Mouse (Mus musculus) urinary bladder, postnatal 4 days (tissue): ENCODE measurements around the gene Samd4.

Source experiments
- DNase-seq, 2 experiments: peaks; one replicate each; pipeline ENCODE4 v3.0.0; 2021 to 2022; ENCODE audit warnings: low spot score in 2 of 2

Samd4 gene

DNA sequence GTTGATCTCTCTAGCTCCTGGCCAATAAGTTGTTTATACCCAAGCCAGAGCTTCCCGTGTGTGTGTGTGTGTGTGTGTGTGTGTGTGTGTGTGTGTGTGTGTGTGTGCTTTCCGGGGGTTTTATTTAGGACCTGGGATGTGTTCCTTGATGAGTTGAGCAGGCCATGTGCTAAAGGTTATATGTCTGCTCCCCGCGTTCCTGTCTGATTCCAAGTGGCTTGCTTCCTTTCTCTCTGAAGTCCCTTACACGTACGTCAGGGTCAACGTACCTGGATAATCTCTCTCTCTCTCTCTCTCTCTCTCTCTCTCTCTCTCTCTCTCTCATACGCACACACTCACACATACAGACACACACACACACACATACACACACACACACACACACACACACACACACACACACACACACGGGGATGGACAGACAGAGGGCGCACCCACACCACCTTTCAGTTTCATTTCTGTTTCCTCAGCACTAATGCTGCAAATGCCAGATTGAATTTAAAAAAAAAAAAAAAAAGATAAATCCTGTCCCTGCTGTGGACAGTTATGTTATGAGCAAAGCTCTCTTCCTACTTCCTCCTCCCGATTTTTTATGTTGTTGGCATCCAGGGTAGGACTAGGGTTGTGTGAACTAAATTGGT lies 117.6 kb downstream of the Samd4 start:
- DNase-seq, result no peak

DNA sequence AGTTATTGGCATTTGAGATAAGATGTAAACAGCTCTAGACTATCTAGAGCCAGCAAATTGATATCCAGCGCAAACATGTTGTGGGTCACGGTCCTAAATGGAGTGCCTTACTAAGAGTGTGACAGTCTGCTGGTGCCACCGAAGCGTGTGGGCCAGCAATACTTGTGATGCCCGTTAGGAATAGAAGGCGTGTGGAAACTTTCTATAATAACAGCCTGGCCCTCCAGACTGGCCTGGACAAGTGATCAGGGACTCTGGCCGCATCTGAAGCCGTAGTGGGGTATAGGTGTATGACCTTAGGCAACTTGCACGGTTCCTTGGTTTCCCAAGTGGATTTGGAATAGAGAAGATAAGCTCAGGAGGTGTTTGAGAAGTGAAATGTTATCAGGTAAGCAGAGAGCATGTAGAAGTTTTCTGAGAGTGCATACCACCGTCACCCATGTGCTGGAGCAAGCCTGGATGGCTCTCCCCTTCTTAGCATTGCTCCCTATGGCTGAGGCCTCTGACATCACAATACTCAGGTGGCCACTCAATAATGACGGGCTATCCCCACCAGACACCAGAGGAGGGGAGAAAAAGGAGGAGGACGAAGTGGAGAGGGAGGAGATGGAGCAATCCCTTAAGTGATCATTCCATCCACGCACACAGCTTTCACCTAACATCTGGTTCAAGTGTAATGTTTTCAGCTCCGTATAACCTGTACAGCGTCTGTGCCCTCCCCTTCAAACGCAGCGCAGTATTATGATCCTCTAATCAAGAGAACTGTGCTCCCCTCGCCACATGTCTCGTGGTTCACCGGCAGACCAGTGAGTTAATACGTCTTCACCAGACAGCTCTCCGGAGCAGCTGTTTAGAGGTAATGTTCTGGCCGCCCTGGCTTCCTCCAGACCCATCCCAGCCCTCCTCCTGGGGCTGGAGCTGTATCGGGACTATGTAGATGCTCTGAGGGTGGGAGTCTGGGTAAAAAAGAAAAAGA lies 118.4 kb downstream of the Samd4 start:
- DNase-seq, result no peak

DNA sequence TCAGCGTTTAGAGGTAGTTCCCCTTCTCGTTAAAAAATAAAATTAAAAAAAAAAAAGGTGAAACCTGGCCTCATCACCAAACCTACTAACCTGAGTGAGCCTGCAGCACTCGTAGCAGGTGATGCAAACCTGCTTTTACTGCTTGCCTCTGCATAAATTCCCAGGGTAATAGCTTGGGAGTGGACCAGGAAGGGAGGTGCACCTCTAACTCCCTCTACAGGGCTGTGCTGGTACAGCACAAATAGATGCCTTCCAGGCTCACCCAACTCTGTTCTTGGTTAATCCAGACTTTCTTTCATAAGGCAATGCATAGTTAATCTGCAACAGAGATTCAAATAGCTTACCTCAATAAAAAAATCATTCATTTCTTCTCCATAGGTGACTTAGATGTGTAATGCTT lies 121.5 kb downstream of the Samd4 start:
- no peak for DNase-seq

DNA sequence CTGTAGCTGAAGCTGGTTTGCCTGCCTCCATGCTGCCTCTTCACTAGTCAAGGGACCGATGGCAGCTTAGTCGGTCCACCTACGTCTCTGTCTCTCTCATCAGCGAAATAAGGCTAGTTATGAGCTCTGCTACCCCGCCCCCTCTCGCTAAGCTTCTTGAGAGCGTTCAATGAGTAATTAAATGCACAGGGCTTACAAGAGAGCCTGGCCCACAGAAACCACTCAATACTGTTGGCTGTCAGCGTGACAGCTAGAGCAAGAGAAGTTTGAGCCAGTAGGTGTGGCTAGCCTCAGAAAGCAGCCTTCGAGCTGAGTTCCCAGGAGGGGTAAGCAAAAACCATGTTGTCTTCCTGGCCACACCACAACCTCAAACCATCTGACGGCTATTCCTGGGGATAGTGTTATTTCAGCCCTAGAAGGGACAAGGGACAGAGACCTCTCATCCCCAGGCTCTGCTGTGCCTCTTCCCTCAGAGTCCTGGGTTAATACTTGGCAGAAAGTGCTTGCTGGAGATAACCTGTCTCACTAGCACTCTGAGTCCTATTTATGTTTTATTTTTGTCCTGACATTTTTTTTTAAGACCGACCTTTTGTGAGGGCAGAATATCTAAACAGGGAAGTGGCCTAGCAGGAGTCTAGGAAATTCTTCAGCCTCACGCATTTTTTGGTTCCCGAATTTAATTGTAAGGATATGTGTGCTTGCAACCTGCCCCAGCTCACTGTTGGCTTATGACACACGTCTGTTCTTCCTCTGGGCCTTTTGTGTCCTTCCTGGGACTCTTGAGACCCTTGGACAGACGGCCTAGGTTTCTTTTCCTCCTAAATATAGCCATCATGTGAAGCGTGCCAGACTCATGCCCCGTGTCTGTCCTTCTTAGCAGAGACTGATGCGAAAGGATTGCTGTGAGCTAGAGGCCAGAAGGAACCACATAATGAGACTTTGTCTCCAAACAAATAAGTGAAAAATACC lies 128.8 kb downstream of the Samd4 start:
- DNase-seq, result no peak

DNA sequence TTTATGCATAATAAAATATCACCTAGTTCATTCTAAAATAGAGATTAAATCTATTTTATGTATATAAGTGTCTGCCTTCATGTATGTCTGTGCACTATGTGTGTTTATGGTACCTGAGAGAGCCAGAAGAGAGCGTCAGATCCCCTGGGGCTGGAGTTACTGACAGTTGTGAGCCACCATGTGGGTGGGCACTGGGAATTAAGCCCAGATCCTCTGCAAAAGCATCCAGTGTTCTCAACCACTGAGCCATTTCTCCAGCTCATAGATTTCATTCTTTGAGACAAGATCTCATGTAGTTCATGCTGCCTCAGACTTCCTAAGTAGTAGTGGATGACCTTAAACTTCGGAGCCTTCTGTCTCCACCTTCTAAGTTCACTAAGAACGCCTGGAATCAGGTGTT lies 133.0 kb downstream of the Samd4 start:
- DNase-seq, result no peak

DNA sequence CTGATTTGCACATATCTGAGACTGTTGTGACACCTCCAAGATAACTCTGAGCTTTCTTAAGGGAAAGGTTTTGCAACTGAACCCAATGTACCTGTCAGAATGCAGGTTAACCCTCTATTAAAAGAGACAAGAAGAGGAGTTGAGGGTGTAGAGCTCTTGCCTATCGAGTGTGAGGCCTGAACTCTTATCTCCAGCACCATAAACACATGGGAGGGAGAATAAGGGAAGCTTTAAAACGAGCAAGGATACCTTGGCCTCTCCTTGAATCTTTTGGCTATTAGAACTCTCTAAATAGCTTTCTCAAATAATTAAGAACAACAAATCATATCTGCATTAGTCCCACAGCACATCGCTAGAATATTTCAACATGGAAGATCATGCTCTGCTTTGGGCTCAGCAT lies 135.0 kb downstream of the Samd4 start:
- no peak for DNase-seq

DNA sequence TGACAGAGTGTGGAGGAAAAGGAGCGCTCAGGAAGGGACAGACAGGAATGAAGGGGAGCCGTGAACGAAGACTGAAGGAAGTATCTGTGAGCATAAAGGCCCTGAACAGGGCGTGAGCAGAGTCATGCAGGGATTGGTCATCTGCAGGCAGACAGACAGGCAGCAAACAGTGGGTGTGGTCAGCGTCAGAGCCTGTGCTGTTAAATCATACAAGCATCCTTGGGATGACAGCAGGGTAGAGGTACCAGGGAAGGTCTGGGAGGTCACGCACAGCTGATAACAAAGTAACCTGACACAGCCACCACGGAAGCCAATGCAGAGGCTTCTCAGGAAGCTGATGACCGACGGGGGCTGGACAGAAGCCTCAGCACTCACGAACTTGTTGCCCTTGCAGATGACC lies 138.2 kb downstream of the Samd4 start:
- DNase-seq, result no peak

DNA sequence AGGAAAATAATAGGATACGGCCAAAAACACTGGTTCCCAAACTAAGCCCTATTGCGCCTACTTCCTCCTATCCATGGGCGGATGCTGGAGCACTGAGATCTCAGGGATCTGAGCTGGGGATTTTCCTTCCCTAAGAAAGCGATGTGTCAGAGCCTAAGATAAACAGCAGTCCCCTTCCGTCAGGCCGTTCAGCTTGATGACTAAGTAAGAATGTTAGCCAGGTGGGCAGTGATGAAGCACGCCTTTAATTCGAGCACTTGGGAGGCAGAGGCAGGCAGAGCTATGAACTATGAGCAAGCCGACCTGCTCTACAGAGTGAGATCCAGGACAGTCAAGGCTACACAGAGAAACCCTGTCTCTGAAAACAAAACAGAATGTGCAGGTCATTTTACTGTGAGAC lies 140.9 kb downstream of the Samd4 start:
- DNase-seq, result no peak

DNA sequence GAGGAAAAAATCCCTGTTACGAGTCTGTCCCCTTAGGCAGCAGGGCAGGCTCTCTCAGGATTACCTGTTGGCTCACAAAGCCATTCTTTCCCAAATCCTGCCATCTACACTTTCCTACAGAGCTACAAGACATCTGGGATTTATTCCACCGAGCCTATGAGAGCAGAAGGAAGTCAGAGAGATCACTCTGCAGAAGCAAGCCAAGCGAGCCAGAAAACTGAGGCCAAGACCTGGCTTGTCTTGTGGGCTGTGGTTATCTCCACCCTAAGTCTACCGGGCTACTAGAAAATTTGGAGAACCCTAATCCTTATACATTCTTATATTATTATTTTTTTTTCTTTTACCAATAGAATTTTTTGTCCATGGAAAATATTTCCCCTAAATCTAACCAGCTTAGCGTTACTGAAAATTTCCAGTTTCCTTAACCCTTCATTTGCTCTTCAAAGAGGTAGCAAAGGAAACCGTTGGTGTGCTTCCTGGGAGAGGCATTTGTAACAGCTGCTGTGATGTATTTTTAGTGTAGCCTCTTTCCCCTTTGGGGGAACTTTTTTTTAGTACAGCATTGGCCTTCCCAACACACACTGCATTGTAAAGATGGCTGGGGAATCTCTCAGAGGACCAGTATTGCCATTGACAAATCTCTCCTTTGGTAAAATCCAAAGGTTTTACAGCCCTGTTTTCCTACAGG lies 144.9 kb downstream of the Samd4 start:
- DNase-seq, result no peak

DNA sequence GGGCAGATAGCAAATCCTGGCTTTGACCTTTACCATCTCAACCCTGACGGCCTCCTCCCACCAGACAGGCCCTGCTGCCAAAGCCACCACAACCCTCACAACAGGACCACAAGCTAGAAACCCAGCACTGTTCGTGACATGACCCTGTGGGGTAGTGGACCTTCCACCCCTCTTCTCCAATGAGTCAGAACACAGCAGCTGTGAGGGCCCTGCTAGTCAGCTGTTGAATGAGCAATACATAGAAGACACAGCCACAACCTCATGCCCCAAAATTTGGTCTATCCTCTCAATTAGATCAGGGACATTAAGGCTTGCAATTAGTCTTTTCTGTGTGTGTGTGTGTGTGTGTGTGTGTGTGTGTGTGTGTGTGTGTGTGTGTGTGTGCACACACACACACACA lies 148.9 kb downstream of the Samd4 start:
- DNase-seq, result no peak

DNA sequence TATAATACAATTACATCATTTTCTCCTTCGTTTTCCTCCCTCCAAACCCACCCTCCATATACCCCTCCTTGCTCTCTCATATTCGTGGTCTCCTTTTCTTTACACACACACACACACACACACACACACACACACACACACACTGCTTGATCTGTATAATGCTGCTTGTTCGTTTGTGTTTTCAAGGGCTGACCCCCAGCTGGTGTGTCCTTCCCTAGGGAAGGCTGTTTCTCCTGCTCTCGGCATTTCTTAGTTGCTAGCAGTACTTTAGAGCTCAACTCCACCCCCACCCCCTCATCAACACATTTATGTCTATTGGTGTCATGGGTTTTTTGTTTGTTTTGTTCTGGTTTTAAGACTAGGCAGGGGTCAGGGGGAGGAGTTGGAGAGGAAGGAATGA lies 149.5 kb downstream of the Samd4 start:
- DNase-seq, result no peak

DNA sequence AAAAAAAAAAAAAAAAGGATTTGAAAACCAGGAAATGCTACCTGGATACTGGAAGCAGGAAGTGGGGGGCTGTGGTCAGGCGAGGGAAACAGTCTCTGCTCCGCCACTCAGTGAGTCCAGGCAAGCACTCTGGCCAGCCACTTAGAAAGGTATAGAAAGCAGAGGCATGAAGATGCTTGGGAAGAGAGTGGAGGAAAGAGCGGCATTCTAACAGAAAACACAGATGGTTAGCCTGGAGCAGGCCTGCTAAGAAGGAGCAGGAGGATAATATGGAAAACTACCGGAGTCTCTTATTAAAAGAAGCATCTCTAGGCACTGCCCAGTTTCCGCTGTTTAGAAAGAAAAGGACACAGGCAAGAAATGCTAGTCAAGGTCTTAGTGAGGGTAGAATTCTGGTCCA lies 150.8 kb downstream of the Samd4 start:
- DNase-seq, result no peak

DNA sequence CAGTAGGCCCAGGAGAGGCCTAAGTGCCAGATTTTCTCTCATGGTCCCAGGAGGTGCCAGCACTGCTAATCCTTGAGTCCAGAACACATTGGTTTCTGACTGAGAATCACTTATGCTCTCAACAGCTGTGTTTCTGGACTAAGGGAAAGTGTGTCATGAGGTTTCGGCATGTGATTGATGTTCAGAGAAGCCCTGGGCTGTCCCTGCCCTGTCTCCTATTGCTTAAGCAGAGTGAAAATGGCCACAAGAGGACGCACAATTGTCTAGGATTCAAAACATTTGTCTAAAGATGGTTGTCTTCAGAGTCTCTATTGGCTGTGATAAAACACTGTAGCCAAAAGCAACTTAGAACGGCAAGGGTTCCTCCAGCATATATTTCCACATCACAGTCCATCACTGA lies 159.0 kb downstream of the Samd4 start:
- DNase-seq, result no peak

DNA sequence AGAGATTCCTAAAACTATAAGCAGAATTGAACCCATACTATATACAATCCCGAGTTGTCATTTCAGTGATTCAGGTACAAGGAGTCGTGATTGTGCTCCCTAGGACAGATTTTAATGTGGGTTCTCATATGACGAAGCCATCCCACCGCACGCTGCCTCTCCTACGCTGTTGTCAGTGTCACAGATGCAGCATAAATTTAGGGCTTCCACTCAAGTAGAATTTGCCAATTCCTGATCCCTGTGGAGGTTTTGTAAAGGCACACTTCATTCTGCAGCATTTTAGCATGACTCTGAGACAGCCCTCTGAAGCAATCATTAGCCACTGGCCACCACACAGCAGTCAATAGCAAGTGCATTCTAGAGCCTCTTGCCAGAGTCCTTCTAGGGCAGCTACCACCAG lies 166.4 kb downstream of the Samd4 start:
- DNase-seq, result no peak

DNA sequence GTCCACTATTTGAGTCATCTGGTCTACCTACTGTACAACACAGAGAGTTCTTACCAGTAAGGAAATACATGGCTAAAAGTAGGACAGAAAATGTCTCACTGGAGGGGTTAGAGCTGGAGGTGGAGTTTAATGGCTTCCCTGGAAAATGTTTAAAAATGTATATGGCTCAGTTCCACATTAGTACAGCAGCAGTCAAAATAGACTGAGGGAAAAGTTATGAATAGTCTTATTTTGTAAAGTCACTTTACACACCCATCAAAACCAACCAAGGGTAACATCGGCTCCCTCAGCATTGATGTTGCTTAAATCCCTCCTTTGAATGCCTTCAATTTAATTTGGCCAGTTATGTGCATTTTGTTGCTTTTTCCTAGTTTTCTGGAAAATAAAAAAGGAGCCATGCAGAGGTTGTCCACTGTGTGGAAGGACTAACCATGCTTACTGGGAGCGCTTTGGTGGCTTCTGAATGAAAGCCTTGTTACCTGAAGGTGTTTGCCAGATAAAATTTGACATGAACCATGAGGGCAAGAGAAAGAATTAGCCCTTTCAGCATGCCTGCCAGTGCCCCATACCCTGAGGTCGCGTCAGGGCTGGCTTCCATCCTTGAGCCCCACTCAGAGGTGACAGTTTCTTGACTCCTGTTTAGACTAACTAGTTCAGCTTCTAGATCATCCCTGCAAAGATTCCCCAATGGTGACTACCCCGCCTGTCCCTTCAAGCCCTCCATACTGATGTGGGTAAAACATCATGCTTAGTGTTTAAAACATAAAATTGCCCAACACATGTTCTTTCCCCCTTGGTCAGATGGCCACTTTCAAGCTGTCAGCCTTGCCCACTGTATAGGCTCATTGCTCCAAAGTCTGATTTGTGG lies 169.3 kb downstream of the Samd4 start:
- no peak for DNase-seq

DNA sequence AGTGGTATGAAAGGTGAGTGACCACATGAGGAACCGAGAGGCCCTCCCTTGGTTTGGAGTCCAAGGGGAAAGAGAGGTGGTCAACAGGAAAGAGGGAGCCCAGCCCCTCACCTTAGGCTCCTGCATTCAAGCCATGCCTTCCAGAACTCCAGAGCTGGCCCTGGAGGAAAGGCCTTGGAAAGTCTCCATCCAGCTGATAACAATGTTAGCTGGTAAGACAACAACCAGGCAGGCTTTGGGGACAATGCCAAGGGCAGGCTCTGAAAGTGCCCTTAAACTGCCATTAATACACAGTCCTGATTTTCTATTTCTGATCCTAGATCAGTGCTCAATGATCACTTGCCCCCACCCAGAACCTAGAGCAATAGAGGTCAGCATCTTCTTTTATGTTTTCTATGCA lies 170.4 kb downstream of the Samd4 start:
- DNase-seq, result no peak

DNA sequence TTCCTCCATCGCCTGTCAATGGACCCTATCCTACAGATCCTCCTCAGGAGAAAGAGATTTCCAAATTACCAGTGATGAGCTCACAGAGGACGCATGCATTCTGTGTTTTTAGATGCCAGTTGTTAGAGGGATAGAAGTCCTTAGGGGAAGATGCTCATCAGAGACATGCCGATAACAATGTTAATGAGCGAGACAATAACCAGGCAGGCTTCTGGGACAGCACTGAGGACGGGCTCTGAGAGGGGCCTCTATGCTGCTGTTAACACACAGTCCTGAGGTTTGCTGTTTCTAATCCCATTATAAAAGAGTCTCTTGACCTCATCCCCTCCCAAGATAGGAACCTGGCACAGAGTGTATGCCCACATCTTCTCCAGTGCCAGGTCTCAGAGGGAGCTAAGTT lies 171.2 kb downstream of the Samd4 start:
- no peak for DNase-seq

DNA sequence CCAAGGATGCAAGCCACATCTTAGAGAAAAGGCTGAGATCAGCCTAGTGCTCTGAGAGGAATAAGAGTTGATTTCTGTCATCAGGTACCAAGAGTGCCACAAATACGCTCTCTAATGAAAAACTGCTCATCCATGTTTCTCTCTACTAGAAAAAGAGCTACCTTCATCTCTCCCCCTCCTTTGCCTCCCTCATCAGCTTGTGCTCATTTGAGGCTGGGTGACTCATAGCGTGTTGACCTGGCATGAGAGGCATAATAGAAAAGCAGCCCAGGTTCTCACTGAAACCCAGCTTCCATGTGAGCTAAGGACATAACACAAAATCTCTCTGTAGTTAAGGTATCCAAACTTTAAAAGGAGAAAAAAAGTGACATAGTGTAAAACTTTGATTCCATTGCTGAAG lies 176.3 kb downstream of the Samd4 start:
- DNase-seq, result no peak

DNA sequence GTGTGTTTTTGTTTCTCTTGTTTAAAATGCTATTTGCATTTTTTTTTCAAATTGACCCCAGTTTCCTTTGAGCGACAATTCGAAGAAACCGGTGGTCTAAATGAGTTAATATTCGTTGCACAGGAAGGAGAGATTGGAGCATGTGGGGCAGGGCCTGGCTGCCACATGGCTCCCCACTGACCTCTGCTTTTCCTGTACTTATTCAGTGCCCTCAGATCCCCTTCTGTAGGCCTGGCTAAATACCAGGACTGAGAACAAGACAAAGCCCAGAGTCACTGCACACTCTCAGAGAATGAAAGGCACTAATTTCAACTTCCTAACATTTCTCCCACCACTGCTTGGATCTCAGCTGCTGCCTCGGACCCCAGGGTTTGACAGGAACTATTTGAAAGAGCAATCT lies 182.4 kb downstream of the Samd4 start:
- DNase-seq, result no peak

DNA sequence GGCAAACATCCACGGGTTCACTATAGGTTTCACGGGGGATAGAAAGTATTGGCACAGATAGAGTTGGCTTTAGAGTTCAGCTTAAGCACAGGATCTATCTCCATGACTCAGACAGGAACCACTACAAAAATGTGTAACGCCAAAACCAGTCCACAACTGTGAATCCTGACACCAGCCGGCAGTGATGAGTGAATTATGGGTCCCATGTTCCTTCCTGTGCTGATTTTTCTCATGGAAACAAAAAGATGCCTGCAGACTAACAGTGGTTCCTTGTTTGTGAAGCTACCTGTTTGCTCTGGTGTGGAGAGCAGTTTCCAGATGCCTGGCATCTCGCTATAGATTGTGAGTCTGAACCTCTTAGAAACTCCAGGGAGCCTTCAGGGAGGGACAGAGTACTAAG lies 184.2 kb downstream of the Samd4 start:
- no peak for DNase-seq
